Mouse (Mus musculus) erythroblast, adult 5-6 weeks (primary cell): Measurements from ENCODE around the gene Pmpca. TPM values are rescaled to one million over a fixed set of nuclear protein-coding genes. Genes with fewer than 3 reads are reported as not detected.

Experiments
- ATAC-seq: replicated peaks from 2 replicates; pipeline ENCODE4 v1.8.0; 2016; ENCODE audit warnings: moderate number of reproducible peaks, mild to moderate bottlenecking, moderate TSS enrichment, inconsistent platforms; ENCODE audit not compliant: poor library complexity, low FRiP score, severe bottlenecking
- total RNA-seq, 2 experiments: library from RNA; stranded (forward) in 1 of 2; stranded (reverse) in 1 of 2; fragments of 150-400 nt in 1 of 2; fragments of 200-764, 138-1000 nt in 1 of 2; gene quantifications; 2 replicates each; pipeline versions ENCODE4 v1.2.3 to v1.2.4; 2015 to 2017; ENCODE audit warnings: low replicate concordance in 2 of 2

Gene Pmpca
- total RNA-seq (2015; ENCODE audit: low replicate concordance) (6.5 TPM in 2 replicates), total RNA-seq (2017; ENCODE audit: low replicate concordance) (12.1 and 24.0 TPM in 2 replicates)

DNA sequence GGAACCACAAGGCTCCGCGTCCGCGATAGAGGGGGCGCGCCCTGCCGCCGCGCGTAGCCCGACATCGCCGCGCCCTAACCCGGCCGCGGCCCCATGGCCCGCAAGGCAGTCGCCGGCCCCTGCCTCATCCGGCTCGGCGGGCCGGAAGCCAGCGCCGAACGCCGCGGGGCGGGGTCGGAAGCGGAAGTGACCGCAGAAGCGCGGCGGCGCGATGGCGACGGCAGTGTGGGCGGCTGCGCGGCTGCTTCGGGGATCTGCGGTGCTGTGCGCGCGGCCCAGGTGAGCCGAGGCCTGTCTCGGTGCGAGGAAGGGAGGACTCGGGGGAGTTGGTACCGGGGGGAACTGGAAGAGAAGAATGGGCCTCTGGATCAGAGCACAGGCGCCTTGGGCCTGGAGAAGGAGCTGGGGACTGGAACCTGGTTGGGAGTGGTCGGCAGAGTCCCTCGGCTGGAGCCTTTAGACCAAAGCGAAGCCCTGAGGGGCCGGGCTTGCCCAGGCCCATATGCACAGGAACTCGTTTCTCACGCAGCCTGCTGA, at the start of gene Pmpca, which contains the start of gene Entr1:
Gene Pmpca (plus strand): TSS at position 186 of the 537 bp plus-strand sequence.
Gene Entr1 (minus strand): TSS at position 163 of the 537 bp plus-strand sequence.
- ATAC-seq = peak; percentile 89

DNA sequence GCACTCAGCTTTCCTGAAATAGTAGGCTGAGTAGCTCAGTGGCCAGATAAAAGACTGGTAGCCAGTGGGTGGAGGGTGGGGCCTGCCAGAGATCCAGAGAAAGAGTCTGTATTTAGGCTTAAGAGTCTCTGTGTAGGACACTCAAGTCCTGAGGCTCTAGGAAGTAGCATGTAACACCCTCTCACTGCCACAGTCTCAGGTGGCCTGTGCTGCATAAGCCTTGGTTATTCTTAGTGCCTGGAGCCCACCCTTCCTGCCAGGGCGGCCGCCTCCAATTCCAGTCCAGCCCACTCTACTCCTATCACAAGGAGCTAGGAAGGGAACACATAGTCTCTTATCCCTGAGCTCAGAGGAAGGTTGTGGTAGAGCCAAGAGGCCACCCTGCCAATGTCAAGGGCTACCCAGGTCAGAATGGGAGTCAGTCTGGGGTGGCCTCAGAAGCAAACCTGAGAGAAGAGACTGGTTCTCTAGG, 47.6 kb upstream of the Pmpca start:
- ATAC-seq = no peak

DNA sequence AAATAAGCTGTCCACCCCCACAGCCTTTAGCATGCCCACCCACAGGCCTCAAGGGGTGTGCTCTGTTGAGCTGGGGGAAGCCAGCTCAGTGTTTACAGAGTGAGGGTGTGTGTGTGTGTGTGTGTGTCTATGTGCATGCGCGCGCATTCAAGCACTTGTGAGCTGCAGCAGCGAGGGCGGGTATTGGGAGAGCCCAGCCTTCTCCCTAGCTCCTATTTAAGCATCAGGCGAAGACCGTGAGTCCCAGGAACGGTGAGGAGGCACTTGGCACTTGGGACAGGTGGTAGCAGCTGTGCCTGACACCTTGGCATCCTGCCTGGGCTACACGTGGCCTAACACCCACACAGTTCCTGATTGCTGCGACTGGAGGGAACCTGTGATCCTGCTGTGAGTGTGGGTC, 47.1 kb upstream of the Pmpca start:
- ATAC-seq = no peak

DNA sequence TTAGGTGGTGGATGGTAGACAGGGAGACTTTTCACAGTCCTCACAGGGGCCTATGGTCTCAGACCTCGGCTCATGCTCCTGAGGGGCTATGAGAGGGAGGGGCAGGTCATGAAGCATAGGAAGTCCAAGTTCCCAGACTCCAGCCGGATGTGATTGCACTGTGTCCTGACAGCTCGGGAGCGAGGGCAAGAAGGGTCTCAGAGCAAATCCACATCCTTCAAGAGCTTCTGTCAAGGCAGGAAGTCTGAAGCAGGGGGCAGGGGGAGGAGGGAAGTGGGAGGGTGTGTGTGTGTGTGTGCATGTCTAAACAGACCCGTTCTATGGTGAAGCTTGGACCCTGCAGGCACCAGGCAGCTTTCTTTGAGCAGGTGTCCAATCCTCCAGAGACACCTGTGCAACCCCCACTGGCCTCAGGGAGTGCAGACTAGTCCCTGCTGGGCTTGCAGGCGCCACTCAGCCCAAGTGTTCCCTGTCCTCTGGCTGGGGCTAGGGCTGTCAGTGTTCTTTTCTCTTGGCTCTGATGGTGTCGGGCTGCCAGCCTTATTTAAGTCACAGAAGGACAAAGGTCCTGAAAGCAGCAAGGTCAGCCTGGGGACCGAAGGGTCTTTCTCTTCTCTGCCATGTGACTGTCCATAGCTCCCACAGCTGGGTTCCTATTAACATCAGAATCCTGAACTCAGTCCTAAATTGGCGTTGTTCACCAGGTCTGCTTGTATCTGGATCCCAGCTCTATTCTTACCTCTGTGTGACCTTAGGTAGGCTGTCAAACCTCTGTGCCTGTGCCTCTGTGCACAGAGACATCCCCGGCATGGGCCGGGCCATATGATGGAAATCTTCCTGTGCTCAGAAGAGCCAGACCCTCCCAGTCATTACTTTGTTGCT, 46.3 kb upstream of the Pmpca start:
- ATAC-seq = no peak

DNA sequence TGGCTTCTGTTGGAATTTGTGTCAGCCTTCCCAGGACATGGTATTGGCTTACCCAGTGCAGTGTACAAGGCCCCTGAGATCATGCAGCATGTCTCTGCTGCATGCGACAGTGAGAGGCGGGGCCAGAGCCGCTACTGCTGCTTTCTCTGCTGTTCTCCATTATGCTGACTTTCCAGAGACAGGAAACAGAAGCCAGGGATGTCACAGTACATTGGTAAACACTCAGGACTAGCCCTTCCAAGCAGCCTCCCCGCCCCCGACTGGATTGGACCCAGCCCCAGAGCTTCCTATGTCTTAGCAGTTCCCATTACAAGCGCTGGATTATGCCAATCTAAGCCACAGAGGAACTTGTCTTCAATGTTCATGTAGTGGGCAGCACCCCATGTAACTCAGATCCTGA, 40.9 kb upstream of the Pmpca start:
- no peak for ATAC-seq

DNA sequence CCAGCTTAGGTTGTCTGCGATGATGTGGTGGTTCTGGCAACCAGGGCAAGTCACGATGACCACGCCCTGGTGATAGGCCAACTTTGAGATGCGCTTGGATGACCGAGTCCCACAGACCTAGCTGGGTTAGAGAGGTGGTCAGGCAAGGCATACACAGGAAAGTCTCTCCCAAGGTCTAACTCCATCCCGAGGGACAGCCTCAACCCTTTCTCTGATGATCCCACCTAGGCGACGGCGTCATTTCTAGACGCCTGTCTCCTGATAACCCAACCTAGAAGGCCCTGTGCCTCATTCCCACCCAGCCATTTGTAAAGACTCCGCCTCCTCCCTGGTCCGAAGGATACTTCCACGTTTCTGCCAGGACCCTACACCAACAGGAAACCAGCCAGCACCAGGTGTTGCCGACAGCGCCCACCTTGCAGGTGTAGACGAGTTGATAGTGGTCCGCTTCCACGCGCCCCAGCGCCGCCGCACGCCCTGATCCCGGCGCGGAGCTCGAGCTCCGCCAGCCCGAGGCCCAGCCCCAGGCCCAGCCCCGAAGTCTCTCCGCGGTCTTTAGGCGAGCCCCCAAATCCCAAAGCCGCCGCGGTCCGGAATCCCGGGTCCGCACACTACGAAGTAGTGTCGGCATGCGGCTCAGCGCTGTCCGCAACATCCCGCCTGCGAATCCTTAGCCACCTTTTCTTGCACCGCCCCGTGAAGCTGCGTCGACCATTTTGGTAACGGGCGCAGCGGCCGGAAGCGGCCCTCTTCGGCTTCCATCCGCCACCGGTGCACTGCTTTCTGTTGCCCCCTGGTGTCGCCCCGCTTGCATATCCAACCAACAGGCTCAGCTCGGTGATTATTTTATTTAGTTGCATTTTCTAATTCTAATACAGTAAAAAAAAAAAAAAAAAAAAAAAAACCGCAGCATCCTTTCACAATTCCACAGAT, 37.5 kb upstream of the Pmpca start, which contains the start of gene Dnlz:
Gene Dnlz (minus strand): TSS at position 753 of the 933 bp plus-strand sequence.
- ATAC-seq = peak; percentile 81

DNA sequence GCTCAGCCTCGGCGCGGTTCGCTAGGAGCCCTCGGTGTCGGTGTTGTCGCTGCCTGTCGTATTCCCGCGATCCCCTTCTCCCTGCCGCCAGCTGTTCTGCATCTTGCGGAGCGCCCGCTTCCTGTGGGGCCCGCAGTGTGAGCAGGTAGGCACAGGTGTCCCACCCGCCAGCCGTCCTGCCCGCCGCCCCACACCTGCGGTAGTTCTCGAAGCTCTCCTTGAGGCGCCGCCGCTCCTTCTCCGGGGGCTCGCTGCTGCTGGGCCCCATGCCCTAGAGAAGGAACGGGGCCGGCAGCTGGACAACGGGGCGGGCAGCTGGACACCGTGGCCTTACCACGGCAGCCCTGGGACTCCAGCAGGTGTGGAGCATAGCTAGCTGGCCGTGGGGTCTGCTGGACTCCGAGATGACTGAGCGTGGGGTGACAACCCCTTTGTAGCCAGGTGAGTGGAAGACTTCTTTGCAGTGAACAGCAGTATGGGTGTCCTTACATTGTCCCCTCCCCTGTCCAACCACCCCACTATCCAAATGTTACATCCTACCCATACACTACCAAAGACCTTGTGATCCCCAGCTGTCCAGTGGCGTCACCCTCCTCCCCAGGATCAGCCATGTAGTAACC, 36.7 kb upstream of the Pmpca start:
- peak; percentile 28; the same call in 1 of the 2 replicates for ATAC-seq

DNA sequence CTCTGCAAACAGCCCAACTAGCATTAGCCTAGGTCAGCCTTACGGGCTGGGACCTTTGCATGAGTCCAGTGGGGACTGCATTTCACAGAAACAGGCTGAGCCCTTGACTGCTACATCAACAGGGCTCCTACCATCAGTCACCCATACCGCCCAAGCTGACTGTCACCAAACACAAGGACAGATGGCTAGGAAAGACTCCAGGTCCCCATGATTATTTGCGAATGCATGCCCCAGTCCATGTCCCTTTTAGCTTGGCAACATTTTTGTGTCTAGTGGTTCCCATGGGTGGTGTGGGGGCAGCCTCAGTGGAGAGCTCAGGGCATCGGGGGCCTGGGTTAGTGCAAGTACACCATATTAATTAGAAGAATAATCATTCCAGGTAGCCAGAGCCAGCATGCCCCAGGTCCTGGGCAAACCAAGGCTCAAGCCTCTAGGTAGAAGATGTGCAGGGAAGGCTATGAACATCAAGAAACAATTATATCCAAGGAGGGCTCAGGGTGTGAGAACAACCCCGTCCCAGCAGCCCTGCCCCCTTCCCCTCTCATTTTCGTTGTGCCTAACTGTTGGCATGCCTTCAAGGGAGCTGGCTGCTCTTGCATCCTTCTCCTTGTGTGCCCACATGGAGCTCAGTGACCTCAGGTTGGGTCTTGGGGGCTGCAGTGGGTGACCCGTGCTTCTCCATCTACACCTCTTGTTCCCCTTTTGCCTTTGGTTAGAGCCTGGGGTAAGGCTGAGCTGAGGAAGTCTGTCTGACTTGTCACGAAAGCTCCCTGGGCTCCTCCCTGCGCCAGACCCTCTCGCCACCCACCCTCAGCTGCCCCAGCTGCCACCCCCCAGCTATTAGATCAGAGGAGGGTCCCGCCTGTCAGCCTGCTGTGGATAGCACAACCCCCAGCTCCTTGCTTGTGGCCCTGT, 35.8 kb upstream of the Pmpca start:
- ATAC-seq = no peak

DNA sequence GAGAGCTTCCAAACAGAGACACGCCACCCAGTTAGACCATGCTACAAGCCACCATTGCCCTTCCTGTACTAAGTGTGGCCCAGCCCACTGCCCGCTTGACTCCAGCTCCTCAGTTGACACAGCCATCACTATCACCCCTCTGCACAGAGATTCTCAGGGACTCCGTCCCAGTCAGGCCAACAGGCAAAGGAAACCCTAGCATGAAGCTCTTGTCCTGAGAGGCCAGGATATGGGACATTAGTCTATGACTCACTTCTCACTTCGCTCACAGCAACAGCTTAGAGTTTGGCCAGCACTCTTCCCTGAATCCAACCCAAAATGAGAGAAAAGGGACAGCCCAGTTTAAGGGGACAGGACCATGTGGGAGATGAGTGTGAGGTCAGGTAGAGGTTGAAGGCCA, 34.7 kb upstream of the Pmpca start:
- ATAC-seq = no peak

DNA sequence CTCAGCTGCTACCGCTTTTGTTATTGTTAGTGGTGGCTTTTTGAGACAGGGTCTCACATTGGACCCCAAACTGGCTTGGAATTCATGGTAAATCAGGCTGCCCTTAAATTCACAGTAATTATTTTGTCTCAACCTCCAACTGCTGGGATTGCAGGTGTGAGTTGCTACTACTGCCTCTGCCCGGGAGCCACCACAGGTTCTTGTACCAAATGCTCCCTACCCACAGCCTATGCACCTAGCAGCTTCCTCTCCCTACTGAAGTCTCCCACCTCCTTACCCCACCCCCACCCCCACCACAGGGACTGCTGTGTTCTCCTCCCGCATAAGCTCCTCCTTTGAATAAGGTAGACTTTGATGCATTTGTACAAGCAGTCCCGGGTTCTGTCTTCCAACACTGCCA, 32.9 kb upstream of the Pmpca start:
- no peak for ATAC-seq

DNA sequence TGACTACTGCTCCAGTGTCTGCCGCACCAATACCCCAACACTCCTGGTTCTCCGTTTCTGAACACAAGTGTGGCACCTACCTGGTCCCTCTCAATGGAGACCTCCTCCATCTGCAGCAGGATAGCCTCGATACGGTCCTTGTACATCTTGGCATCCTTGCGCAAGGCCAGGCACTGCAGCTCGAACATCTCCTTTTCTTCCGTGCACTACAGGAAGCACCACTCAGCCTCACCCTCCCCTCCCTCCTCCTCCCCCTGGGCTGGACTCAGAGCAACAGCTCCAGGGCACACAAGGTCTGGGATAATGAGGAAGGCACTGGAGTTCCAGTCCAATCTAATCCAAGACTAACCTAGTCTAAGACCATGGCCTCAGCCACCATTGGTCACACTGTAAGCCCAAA, 32.5 kb upstream of the Pmpca start:
- ATAC-seq = no peak

DNA sequence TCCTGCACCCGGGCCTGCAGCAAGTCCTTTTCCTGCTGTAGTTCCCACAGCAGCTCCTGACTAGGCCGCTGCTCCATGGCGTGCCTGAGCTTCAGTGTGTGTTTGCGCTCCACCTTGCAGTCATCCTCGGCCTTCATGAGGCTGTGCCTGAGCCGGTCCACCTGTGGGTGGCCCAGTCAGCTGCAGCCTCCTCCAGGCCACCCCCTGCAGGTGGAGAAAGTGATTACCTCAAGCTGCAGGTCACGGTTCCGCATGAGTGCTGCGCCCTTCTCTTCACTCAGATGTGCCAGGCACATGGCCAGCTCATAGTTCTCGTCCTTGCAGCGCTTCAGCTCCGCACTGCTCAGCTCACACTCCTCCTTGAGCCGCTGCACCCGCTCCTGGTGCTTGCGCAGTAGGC, 31.7 kb upstream of the Pmpca start:
- no peak for ATAC-seq

DNA sequence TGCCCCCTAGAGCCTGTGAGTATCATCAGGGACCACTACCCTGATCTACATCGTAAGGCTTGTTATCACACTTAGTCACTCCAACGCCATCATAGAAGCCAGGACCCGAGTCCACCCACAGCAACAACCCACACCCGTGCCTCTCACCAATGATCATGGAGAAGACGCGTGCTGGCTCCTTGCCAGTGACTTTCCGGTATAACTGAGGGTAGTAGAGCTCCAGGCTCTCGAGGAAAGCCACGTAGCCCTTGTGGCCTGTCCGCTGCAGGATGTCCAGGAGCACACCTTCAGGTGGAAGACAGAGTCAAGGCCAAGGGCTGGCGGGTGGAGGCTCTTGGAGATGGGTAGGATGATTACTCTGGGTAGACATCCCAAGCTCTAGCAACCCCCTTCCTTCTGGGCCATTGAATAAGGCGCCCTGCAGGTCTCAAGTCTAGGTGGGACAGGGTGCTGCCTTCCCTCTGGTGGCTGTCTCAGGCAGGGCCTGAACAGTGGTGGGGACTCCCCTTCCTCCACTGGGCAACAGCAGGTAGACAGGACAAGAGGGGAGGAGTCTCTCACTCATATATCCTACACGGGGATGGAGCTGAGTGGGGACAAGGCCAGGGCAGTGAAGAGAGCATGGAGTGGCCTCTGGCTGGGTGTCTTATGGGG, 30.3 kb upstream of the Pmpca start:
- no peak for ATAC-seq

DNA sequence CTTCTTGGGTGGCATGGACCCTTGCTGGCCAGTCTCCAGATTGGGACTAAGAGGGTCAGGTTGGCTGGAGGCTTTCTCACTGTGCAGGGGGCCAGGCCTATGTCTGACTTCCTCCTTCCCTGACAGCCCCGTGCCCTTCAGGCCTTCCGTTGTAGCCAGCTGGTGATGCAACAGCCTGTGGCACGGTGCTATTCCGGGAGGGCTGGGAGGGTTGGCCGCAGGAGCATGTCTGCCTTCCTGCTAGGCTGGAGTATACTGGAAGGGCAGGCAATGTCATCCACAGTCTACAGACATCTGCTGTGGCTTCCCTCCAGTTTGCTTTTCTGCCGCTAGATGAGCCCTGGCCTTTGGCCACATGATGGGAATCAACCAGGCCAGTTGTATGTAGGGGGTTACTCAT, 29.2 kb upstream of the Pmpca start:
- ATAC-seq = no peak

DNA sequence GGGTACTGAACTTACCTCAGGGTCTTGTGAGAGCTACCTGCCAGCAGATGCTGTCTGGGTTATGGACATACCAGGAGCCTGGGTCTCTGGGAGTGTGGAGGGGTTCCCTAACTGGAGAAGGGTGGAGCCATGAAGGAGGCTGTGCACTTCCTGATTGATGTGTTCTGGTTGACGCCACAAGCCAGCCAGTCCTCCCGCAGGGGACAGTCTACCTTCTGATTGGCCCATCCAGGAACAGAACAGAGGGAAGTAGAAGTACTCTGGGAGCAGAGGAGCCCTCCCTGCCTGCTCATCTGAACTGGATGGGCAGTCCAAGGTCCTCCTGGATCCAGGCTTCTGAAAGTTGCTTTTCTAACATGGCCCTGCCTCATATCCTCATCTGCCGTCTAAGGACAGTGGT, 28.4 kb upstream of the Pmpca start, which contains the start of gene Card9:
Gene Card9 (minus strand): TSS at position 147 of the 400 bp plus-strand sequence.
- ATAC-seq = no peak

DNA sequence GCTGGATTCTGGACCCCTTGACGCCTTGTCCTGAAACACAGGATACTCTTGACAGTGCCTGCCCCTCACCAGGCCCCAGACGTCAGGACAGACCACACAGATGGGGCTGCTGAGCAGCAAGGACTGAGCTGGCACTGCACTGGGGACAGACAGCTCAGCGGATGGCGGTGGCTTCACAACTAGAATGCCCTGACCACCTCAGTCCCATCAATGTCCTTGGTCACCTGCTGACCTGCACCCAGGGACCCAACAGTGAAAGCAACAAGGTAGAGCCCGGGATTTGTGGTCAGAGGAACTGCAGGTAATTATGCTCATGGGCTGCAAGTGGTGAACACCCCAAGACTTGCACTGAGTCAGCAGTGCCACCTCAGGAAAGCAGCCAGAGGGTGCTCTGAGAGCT, 26.1 kb upstream of the Pmpca start:
- ATAC-seq = no peak

DNA sequence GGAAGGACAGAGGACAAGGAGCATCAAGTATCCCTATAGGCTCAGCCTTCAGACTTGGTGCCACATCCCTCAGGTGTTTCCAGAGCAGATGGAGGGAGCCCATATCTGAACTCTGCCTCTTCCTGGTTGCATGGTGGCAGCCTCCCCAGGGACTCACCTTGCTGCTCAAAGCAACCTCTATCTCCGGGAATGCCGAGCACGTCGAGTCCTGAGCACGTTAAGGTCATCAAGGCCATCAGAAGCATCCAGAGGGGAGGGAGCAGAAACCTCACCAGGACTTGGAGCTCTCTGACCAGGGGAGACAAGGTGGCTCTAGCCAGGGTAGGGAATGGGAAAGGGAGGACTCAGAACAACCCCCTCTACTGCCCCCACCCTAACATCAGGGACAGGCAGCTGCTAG, 25.7 kb upstream of the Pmpca start:
- no peak for ATAC-seq
